Mouse (Mus musculus) layer of hippocampus, adult 9-10 months (tissue): ENCODE measurements at regions not wholly inside any gene's neighbourhood (a gene's known extent, or its start where the extent isn't known, plus 50 kb on each side); places are given as distances from the start of the nearest gene placed in this dataset.

Experiments used
- DNase-seq: peaks from one replicate; pipeline ENCODE4 v3.0.0; 2022; ENCODE audit warnings: low spot score

- DNase-seq = no peak
Observed at GRCm38 (mm10) chr1:108339827-108340226, 750.0 kb downstream of the Serpinb8 start.

GRCm38 (mm10) chr1:108341352-108341751, 751.5 kb downstream of the Serpinb8 start:
- no peak for DNase-seq

- DNase-seq = no peak
Observed at GRCm38 (mm10) chr1:108363788-108364187, 774.0 kb downstream of the Serpinb8 start.

GRCm38 (mm10) chr1:108369904-108370600, 780.2 kb downstream of the Serpinb8 start:
- DNase-seq = no peak

- DNase-seq = no peak
Observed at GRCm38 (mm10) chr1:108389930-108390329, 800.1 kb downstream of the Serpinb8 start.

GRCm38 (mm10) chr1:108390497-108390896, 800.7 kb downstream of the Serpinb8 start:
- no peak for DNase-seq

GRCm38 (mm10) chr1:108439845-108440244, 850.0 kb downstream of the Serpinb8 start:
- no peak for DNase-seq

GRCm38 (mm10) chr1:108452776-108453175, 863.0 kb downstream of the Serpinb8 start:
- no peak for DNase-seq

- DNase-seq = no peak
Observed at GRCm38 (mm10) chr1:108472031-108472430, 882.2 kb downstream of the Serpinb8 start.

GRCm38 (mm10) chr1:108498854-108499253, 909.0 kb downstream of the Serpinb8 start:
- DNase-seq = no peak

GRCm38 (mm10) chr1:108527424-108527823, 937.6 kb downstream of the Serpinb8 start:
- DNase-seq = peak; percentile 1

- no peak for DNase-seq
Observed at GRCm38 (mm10) chr1:108538238-108538637, 948.4 kb downstream of the Serpinb8 start.

GRCm38 (mm10) chr1:108548721-108549120, 958.9 kb downstream of the Serpinb8 start:
- no peak for DNase-seq

GRCm38 (mm10) chr1:108558882-108559281, 969.1 kb downstream of the Serpinb8 start:
- no peak for DNase-seq

GRCm38 (mm10) chr1:108562981-108563380, 973.2 kb downstream of the Serpinb8 start:
- DNase-seq = no peak

GRCm38 (mm10) chr1:108571977-108572376, 982.2 kb downstream of the Serpinb8 start:
- no peak for DNase-seq

- DNase-seq = peak; percentile 13
Observed at GRCm38 (mm10) chr1:108572765-108573164, 983.0 kb downstream of the Serpinb8 start.

- no peak for DNase-seq
Observed at GRCm38 (mm10) chr1:108576806-108577205, 987.0 kb downstream of the Serpinb8 start.

- no peak for DNase-seq
Observed at GRCm38 (mm10) chr1:108577793-108578192, 988.0 kb downstream of the Serpinb8 start.

GRCm38 (mm10) chr1:108592720-108593422, 1003.1 kb downstream of the Serpinb8 start:
- no peak for DNase-seq

GRCm38 (mm10) chr1:108597129-108597528, 1007.3 kb downstream of the Serpinb8 start:
- no peak for DNase-seq
